ENCODE assay signal across 10 mouse cellular contexts in the genomic region with DNA sequence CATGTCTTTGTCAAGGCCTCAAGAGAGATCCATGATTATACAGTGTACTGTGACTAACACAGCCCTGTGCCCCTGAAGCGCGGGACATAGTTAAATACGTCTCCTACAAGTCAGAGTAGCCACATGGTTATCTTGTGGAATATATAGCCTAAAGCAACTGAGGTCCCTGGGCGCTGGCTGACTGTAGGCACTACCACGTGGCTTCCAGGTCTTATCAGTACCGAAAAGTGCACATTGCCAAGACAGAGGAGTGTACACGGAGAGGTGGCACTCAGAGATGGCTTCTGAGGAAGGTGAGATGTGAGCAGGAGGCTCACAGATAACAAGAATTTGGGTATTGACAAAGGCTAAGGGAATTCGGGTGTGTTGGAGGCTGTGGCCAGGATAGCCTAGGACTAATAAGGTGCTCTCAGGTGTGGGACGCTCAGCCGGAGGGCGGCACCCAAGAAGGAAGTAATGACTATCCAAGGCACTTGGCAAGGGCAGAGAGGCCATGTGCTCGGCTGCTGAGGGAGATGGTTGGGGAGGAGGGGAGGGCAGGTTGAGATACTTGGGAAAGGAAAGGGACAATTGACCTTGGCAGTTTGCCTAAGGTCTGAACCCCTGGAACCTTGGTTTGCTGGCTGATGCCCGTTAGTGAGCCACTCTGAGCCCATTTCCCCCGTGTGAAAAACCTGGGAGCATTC. TPM values are rescaled to one million over a fixed set of nuclear protein-coding genes. Genes with fewer than 3 reads are reported as not detected.
DNase-seq lines count a peak whose midpoint lies in the region; ATAC-seq and TF ChIP-seq lines count a peak whose summit lies in the region.
"Had no signal": no experiment of that assay in that cellular context is flagged by ENCODE, and none has a peak within 500 bp of the region (broad histone marks: within the 10 kb centered on the region; RNA-seq: fewer than 3 reads in every experiment).

No protein-coding gene starts in this region.

- H3K4me1 ChIP-seq in heart, postnatal 0 days (ENCODE audit: control insufficient read depth, insufficient read depth), result peaks cover 12% of the 10 kb centered on the region
- peaks cover 17% of the 10 kb centered on the region for H3K4me1 ChIP-seq in heart, embryonic 10.5 days
- peaks cover 18% of the 10 kb centered on the region for H3K4me1 ChIP-seq in hindbrain, embryonic 16.5 days (ENCODE audit: control insufficient read depth, insufficient read depth, low read depth, low read length)

- no peak overlapping the region for H3K4me3 ChIP-seq in heart, postnatal 0 days (ENCODE audit: low read depth, low read length)
- H3K4me3 ChIP-seq in heart, embryonic 10.5 days, result no peak overlapping the region
- H3K4me3 ChIP-seq in hindbrain, embryonic 16.5 days (ENCODE audit: low read length), result no peak overlapping the region

- H3K9me3 ChIP-seq in heart, postnatal 0 days (replicated peaks; ENCODE audit: control insufficient read depth, low read length), result no peaks in the 10 kb centered on the region
- no peaks in the 10 kb centered on the region for H3K9me3 ChIP-seq in heart, embryonic 10.5 days
- no peaks in the 10 kb centered on the region for H3K9me3 ChIP-seq in hindbrain, embryonic 16.5 days (ENCODE audit: control insufficient read depth, low read length)

- DNase-seq in heart, postnatal 0 days (ENCODE audit: low spot score), result no peak
- DNase-seq in heart, embryonic 10.5 days (ENCODE audit: low spot score), result no peak
- peak; percentile 23 for DNase-seq in neural tube, embryonic 10.5 days (ENCODE audit: extremely low spot score, low spot score)
- no peak for DNase-seq in frontal cortex, adult 2 months (ENCODE audit: extremely low spot score in 1 of 2, low spot score in 1 of 2)
- no peak for DNase-seq in heart, adult 8-10 months (ENCODE audit: low spot score)
- DNase-seq in urinary bladder, postnatal 25 days (ENCODE audit: low spot score), result no peak
- DNase-seq: kidney, postnatal 4 days; spleen, adult 18-20 months had no signal

- H3K27me3 ChIP-seq in heart, postnatal 0 days (ENCODE audit: control insufficient read depth, insufficient read depth, low read length), result no peaks in the 10 kb centered on the region
- H3K27me3 ChIP-seq in heart, embryonic 10.5 days (ENCODE audit: insufficient read depth, poor library complexity, severe bottlenecking), result peaks cover 26% of the 10 kb centered on the region; the same call in 1 of the 2 replicates
- H3K27me3 ChIP-seq in hindbrain, embryonic 16.5 days (replicated peaks; ENCODE audit: control insufficient read depth, insufficient read depth, low read length), result no peaks in the 10 kb centered on the region

- TF ChIP-seq EP300 in heart, postnatal 0 days (IDR thresholded peaks at IDR 0.05; ENCODE audit: low read depth), result no peak

- H3K4me2 ChIP-seq in heart, postnatal 0 days (ENCODE audit: low read depth, low read length), result no peak overlapping the region
- no peak overlapping the region for H3K4me2 ChIP-seq in hindbrain, embryonic 16.5 days (ENCODE audit: low read length)

- ATAC-seq in heart, postnatal 0 days (ENCODE audit: insufficient read depth, low read depth), result peak; percentile 24; the same call in 1 of the 2 replicates
- peak; percentile 67 for ATAC-seq in common myeloid progenitor, adult 5-6 weeks (replicated peaks; ENCODE audit: low read depth, poor library complexity, severe bottlenecking)
- no peak for ATAC-seq in hindbrain, embryonic 16.5 days

- no peak overlapping the region for H3K9ac ChIP-seq in heart, postnatal 0 days (replicated peaks; ENCODE audit: low read depth, low read length)
- H3K9ac ChIP-seq in hindbrain, embryonic 16.5 days (ENCODE audit: low read depth, low read length), result no peak overlapping the region

- H3K36me3 ChIP-seq in heart, postnatal 0 days (replicated peaks; ENCODE audit: control insufficient read depth, insufficient read depth, low read length), result no peaks in the 10 kb centered on the region
- no peaks in the 10 kb centered on the region for H3K36me3 ChIP-seq in heart, embryonic 10.5 days
- no peaks in the 10 kb centered on the region for H3K36me3 ChIP-seq in hindbrain, embryonic 16.5 days (ENCODE audit: control insufficient read depth, insufficient read depth, low read length)

- no peak overlapping the region for H3K27ac ChIP-seq in heart, postnatal 0 days (ENCODE audit: low read depth)
- H3K27ac ChIP-seq in heart, embryonic 10.5 days, result no peak overlapping the region
- peak overlapping the region; percentile 40; the same call in 1 of the 2 replicates for H3K27ac ChIP-seq in hindbrain, embryonic 16.5 days (ENCODE audit: low read depth, low read length)

- 57% methylated on average over 14 of the region's 14 CpGs for WGBS in heart, postnatal 0 days
- WGBS in heart, embryonic 10.5 days, result 69% methylated on average over 14 of the region's 14 CpGs
- 58% methylated on average over 14 of the region's 14 CpGs for WGBS in hindbrain, embryonic 16.5 days

- no peak for TF ChIP-seq CTCF in heart, postnatal 0 days (IDR thresholded peaks at IDR 0.05; ENCODE audit: low read depth)

RNA-seq across cellular contexts. Expression of a gene that starts 17.6 kb away (rescaled TPM):
- total RNA-seq in heart, postnatal 0 days (2014; rRNA removed; ENCODE audit: low replicate concordance), result 40.7 and 47.4 TPM in 2 replicates
- 26.0 and 26.5 TPM in 2 replicates for polyA plus RNA-seq in heart, postnatal 0 days (2015; fragmentation: Nextera tagmentation; extraction: Ambion mirVana)
- 17.3 and 18.3 TPM in 2 replicates for polyA plus RNA-seq in heart, embryonic 10.5 days (2016; fragmentation: Nextera tagmentation; extraction: Ambion mirVana)
- total RNA-seq in common myeloid progenitor, adult 5-6 weeks (2017), result 16.4 and 20.1 TPM in 2 replicates
- polyA plus RNA-seq in hindbrain, embryonic 16.5 days (2015; fragmentation: Nextera tagmentation; extraction: Ambion mirVana), result 22.1 and 23.9 TPM in 2 replicates
- 57.6 and 60.4 TPM in 2 replicates for polyA plus RNA-seq in frontal cortex, adult 2 months (2012; rRNA removed)
- total RNA-seq in heart, adult 8-10 months (2022), result 10 to 100 TPM; 39.6 to 53.1 (median 47.7) TPM

RNA-seq across cellular contexts. Expression of a gene that starts 39.6 kb away (rescaled TPM):
- not detected in 2 replicates for total RNA-seq in heart, postnatal 0 days (2014; rRNA removed; ENCODE audit: low replicate concordance)
- polyA plus RNA-seq in heart, postnatal 0 days (2015; fragmentation: Nextera tagmentation; extraction: Ambion mirVana), result 0.11 and 0.15 TPM in 2 replicates
- 0.18 TPM in 1 of 2 replicates, not detected in the other for polyA plus RNA-seq in heart, embryonic 10.5 days (2016; fragmentation: Nextera tagmentation; extraction: Ambion mirVana)
- not detected in 2 replicates for total RNA-seq in common myeloid progenitor, adult 5-6 weeks (2017)
- polyA plus RNA-seq in hindbrain, embryonic 16.5 days (2015; fragmentation: Nextera tagmentation; extraction: Ambion mirVana), result not detected in 2 replicates
- polyA plus RNA-seq in frontal cortex, adult 2 months (2012; rRNA removed), result not detected in 2 replicates
- total RNA-seq in heart, adult 8-10 months (2022), result not detected
